Mouse (Mus musculus): ENCODE measurements around the gene Olfr1392.
A peak's percentile ranks its signal among the peaks of the same experiment; 100 is the strongest.
"Not testable (repeated sequence)": the region's sequence is repeated elsewhere in the genome, so short reads cannot be mapped to it uniquely, and the experiment has no call there.

Gene Olfr1392

DNA sequence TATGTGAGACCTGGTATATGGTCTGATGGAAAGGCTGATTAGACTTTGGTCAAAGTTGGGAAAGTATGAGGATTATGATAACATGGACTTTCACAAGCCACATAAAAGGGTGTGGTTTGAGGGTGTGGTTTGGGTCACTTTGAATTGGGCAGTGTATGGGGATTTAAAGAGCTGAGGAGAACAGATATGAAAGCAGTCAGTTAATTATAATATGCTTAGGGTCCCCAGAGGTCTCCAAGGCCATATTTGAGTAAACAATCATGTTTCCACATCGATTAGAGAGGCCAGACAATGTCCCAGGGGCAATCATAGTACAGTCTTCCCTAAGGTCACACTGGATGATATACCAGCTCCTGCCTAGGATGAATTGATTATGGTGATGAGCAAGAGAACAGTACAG lies at the start of gene Olfr1392:
TSS of gene Olfr1392 (plus strand) at position 301 of the 400 bp plus-strand sequence.
- DNase-seq (ENCODE audit: low spot score in 2 of 2), result not testable (repeated sequence)

DNA sequence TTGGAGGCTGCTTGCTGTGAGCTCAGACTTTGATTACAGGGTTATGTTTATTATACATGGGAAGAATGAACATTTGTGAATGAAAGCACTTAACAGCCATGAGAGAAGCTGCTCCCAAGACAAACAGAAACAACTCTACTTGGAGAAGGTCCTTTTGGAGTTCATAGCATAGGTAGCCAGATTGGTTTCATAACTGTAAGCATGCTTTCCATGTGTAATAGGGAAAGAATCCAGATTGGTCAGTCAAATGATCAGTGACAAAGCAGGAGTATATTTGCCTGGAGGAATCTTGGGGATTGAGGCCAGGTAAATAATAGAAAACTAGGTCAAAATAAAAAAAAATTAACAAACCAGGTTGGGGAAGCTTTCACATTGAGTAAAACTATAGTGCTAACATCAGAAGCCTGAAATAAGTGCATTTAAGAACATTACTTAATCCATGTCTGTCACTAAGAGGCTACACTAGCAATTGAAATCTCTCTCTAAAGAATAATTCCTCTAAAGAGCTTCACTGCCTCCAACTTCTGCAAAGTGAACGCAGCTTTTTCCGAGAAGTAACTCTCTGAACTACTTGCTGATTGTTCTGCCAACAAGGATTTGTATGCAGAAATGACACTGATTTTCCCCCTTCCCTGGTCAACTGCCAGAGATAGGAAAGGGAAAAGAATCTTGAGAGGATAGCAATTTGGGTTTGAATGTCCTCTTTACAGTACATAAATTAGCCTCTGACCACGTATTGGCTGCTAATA lies 49.4 kb upstream of the Olfr1392 start:
- no peak for DNase-seq (ENCODE audit: low spot score in 2 of 2)

DNA sequence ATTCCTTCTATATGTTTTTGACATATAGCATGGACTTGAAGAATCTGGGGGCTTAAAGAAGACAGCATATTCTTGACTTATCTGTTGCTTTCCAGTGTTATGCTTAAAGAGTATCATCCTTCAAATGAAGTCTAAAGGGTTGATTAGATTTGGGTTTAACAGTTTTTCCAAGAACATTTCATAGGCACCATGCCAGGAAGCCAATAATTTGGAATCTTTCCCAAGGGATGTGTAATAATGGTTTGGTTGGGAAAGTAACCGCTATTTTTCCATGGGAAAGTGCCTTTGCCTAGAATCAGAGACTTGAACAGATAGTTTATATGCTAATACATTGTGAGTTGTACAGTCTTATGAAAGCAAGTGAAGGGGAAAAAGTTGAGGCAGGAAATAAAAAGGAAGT lies 48.2 kb upstream of the Olfr1392 start:
- DNase-seq (ENCODE audit: low spot score in 2 of 2), result no peak

DNA sequence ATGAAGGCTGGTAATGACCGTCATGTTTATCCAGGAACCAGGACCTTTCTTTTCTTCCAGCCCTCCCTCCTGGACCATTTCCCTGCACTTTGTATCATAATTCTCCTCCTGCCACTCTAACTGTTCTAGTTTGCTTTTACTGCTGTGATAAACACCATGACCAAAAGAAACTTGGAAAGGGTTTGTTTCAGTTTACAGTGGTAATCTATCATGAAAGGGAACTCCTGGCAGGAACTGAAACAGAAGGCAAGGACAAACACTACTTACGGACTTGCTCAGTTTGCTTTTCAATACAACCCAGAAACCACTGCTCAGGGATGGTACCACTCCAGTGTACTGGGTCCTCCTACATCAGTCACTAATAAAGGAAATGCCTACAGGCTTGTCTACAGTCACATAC lies 47.5 kb upstream of the Olfr1392 start:
- no peak for DNase-seq (ENCODE audit: low spot score in 2 of 2)

DNA sequence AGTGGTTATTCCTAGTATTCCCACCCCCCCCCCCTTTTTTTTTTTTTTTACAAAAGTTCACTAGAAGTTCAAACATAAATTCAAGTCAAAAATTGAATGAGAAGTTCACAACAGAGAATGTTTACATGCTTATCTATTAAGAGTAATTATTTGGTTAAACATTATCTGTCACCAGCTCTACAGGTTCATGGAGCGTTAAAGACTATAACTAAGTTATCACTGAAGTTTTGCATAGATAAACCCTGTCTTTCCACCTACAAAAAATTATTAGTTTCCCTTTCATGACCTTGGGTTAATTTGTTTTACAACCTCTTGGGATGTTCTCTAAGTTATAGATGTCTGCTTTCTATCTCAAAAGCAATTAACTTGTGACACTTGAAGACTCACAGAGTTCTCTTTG lies 44.8 kb upstream of the Olfr1392 start:
- no peak for DNase-seq (ENCODE audit: low spot score in 2 of 2)

DNA sequence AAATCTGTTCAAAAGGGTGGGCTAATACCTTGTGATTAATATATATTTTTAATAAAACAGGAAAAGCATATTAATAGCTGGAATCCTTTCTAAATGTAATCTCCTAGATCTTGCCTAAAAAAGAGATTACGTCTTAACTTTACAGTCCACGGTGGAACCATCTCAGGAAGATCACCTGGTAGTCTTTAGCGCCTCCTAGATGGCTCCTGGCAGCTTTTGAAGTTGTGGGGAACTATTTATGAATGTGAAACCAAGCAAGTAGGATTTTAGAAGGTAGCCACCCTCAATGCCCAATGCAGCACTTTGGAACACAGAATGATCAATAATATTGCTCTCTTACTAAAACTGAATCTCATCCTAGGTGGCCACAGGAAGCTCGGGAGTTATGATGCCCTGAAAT lies 44.2 kb upstream of the Olfr1392 start:
- DNase-seq (ENCODE audit: low spot score in 2 of 2), result no peak

DNA sequence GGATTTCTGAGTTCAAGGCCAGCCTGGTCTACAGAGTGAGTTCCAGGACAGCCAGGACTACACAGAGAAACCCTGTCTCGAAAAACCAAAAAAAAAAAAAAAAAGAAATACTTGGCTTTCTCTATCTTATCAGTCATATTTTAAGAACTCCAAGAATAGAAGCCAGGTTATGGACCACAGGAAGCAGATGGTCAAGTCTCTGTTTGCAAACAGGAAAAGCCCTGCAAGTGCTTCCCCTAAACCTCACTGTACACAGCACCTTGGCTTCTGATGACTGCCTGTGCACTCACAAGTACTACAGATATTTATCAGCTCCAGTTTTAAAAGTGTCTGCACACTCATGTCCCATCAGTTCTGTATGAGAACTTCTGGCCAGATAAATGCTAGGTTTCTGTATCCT lies 43.6 kb upstream of the Olfr1392 start:
- no peak for DNase-seq (ENCODE audit: low spot score in 2 of 2)

DNA sequence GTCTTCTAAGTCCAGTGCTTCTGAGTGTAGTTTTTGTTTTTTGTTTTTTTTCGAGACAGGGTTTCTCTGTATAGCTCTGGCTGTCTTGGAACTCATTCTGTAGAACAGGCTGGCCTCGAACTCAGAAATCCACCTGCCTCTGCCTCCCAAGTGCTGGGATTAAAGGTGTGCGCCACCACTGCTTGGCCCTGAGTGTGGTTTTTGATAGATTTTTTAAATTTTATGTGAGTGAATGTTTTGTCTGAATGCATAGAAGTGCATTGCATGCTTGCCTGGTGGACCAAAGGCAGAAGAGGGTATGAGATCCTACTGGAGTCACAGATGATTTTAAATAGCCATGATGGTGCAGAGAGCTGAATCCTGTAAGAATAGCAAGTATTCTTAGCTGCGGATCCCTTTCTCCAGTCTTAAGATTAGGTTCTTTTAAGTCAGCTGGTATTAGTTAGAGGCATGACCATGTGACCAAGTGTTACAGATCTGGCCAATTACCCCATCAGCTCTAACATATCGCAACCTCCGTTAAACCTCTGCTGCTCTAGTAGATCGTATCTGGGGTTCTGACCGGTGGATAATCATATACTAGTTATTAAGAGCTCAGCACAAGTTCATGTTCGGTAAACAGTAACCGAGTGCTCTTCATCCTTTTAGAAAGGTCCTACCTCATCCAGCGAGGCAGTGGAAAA lies 42.0 kb upstream of the Olfr1392 start:
- no peak for DNase-seq (ENCODE audit: low spot score in 2 of 2)

DNA sequence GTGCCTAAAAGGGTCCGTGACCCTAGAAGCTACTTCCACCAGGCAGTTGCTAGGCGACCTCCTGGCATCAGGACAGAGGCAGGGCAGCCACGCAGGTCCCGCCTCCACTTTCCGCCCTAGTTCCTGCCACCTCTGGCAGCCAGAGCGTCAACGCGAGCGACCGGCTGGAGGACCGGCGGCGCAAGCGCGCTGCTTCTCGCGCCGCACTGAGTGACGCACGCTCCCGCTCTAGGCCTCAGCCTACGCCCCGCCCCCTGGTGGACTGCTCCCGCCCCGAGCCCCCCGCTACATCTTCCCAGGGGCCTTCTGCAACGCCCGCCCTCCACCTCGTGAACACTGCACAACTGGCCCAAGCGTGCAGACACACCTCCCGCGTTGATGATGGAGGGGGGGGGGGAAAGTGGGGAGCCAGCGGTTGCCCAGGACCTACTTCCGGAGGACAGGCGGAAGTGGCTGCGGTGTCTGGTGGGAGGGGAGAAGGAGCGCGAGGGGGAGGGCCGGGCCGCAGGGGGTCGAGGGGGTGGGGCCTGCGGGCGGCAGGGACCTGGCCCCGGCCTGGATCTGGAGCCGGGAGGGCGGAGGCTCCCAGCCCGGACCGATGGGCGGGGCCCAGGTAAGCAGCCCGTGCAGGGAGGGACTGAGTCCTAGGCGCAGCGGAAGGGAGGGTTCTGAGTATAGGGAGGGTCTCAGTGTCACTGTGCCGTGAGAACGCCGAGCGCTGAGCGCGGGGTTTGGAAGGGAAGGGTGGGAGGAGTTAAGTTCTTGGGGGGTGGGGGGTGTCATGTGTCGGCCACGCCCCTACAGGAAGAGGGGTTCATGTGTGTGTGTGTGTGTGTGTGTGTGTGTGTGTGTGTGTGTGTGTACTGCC lies 41.1 kb upstream of the Olfr1392 start, which contains the start of gene Mgat1:
TSS of gene Mgat1 (plus strand) at position 465 of the 868 bp plus-strand sequence.
- DNase-seq (ENCODE audit: low spot score in 2 of 2), result peak; percentile 90 to 96

DNA sequence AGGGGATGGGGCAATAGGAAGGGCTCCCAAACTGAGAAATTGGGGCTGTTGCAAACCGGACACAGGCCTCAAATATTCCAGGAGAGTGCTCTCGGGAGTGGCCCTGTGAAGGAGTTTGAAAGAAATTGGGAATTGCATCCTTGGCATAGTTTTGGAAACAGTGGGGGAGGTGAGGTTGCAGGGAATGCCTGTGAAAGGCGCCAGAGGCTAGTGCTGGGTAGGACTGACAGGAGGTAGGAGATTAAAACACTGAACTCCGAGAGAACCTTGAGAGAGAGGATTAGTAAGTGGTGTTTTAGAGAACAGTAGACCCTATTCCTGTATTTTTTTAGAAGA lies 40.5 kb upstream of the Olfr1392 start:
- no peak for DNase-seq (ENCODE audit: low spot score in 2 of 2)

DNA sequence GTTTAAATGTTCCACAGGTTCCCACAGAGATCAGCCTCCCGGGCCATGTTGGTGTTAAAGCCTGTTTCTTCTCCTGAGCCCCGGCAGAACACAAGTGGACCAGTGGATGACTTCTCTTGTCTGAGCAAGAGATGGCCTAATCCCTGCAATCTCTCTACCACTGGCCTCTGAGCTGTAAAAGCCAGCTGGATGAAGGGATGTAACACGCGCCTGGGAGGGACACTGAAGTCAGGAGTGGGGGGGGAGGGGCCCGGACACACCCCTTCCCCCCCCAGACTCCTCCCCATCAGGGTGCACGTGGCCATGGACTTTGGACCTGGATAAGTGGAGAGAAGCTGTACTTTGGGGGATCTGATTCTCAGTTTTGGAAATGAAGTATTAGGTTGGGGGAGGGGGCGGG lies 39.9 kb upstream of the Olfr1392 start:
- peak in 1 of 2 experiments; percentile 70 for DNase-seq (ENCODE audit: low spot score in 2 of 2)

DNA sequence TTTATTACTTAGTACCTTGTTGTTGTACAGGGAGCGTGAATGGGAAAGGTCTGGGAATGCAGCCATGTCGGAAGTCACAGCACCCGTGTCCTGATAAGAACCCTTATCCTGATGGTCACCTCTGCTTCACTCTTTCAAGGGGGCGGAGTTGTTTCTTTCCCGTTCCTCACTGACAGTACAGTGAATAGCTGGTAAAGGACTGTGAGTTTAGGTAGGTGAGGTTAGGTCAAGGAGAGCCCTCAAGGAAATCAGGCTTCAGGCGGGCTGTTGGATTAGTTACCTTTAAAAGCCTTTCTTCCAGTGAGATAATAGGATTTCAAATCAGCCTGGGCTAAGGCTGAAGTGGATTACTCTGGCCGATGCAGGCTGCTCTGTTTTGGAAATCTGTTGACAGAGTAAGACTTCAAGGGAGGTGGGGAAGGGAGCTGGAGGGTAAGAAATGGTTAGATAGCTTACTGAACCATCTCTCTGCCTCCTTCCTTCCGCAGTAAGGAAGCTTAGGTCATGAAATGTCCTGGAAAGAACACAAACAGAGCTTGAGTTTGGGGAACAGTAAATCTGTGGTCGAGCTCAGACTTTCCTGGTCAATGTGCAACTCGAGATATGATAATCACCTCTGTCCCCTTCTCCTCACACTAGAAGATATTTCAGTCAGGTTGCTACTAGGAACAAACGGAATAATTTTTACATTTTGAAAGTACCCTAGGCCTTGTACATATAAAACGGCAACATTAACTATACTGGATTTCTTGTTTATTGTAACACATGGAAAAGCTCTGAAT lies 39.3 kb upstream of the Olfr1392 start:
- DNase-seq (ENCODE audit: low spot score in 2 of 2), result no peak

DNA sequence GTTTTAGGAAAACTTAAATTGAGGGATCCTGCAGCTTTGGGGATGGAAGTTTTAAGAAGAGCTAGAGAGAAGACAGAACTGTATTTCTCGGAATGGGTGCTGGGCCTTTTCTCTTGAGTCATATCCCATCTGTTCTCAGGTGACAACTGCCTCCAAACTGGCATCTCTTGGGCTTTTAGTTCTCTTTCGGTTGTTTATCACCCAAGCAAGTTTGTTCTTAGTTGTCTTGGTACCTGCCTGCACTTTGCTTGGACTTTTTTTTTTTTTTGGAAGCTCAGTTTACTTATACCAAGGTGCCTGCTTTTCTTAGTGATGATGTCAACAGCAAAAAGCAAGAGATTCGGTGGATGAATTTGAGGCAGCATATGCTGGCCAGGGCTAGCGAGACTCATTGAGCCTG lies 38.6 kb upstream of the Olfr1392 start:
- no peak for DNase-seq (ENCODE audit: low spot score in 2 of 2)

DNA sequence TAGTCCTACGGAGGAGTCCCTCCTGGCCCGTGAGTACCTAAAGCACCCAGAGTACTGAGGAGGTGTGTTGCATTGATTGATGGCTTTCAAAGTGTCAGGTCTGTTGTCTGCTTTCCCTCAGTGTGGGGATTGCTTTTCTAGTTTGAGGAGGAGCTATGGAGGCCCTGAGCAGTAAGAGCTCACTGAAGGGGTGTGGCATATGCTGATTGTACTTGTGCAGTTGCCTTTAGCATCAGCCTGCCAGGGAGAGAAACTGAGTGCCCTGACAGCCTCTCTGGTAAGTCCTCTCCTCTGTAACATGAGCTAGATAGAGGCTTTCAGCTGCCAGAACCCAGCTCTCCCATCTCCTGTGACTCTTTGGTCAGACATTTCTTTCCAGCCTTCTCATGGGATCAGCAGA lies 37.8 kb upstream of the Olfr1392 start:
- DNase-seq (ENCODE audit: low spot score in 2 of 2), result peak in 1 of 2 experiments; percentile 36

DNA sequence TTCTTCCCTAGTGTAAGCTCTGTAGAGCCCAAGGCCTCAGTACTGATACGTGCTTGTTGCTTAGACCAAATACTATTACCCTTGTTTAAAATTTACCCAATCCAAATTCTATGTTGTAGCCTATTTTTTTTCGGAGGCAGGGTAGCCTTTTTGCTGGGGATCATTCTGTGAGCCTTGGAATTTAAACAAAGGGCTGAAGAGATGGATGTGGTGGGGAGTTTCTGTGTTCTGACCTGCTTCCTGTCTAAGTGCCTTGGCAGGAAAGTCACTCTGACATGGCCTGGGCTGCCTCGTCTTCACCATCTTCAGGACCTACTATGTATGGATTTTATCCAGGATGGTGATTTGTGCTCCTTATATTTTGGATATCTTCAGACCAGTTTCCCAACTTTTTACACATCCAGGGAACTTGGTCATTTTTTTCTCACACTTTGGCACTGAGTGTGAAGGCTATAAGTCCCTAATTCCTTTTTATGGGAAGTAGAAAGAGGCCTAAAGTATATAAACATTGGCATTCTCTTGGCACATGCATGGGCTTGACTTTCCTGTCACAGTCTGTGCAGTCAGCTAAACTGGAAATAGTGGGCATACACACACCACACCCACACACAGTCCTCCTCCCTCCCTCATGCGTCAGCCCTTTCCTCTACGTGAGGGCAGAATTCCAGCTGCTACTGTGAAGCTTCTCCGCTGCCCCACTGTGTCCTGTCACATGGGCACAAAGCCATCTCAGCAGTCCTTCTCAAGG lies 36.7 kb upstream of the Olfr1392 start:
- DNase-seq (ENCODE audit: low spot score in 2 of 2), result peak in 1 of 2 experiments; percentile 32

DNA sequence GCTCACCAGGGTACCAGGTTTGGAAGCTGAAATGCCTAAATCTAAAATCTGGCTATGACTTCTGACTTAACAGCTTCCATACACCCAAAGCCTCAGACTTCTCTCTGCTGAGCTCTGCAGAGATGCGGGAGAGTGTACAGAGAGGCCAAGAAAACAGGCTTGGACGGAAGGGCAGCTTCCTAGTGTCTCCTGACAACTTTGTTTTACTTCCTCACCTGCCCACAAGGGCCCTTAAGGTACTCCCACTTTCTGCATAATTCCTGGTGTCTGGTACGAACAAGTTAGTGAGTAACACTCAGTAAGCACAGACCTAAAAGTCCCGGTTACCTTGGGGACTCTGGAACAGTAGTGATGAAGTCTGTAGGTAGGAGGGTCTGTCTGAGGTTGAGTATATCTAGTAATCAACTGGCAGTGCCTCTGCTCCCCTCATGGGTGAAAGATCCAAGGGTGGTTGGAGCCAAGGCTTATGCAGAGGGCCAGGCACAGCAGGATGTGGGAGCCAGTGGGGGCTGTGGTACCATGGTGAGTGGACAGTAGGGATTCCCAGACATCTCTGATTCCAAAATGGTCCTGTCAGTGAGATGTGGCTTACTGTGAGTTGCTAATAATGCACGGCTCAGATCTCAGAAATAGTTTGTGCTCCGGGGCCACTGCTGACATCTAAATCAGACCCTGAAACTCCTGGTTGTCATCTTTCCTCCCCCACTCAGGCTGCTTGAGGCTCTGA lies 35.9 kb upstream of the Olfr1392 start:
- DNase-seq (ENCODE audit: low spot score in 2 of 2), result no peak

DNA sequence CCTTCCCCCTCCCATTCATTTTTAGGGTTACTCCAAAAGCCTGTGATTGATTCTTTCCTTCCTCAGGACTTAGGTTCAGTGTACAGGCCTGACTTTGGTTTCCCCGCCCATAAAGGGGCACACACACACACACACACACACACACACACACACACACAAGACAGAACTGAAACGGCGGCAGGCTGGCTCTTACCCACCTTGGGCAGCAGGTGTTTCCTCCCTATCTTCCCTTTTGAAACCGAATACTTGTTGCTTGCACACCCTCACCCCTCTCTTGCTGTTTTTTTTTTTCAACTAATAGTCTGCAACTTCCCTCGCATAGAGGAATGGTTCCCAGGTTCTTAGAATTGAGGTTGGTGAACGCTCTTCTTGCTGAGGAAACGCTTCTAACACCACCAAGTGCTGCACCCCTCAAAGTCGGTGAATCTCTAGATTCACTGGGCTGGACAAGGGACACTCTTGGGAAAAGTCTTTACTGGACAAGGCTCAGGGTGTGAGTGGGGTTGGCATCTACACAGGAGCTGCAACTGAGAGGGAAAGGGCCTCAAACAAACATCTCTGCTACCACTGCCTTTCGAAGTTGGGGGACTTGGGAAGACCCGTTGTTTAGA lies 35.2 kb upstream of the Olfr1392 start:
- DNase-seq (ENCODE audit: low spot score in 2 of 2), result peak; percentile 68 to 80

DNA sequence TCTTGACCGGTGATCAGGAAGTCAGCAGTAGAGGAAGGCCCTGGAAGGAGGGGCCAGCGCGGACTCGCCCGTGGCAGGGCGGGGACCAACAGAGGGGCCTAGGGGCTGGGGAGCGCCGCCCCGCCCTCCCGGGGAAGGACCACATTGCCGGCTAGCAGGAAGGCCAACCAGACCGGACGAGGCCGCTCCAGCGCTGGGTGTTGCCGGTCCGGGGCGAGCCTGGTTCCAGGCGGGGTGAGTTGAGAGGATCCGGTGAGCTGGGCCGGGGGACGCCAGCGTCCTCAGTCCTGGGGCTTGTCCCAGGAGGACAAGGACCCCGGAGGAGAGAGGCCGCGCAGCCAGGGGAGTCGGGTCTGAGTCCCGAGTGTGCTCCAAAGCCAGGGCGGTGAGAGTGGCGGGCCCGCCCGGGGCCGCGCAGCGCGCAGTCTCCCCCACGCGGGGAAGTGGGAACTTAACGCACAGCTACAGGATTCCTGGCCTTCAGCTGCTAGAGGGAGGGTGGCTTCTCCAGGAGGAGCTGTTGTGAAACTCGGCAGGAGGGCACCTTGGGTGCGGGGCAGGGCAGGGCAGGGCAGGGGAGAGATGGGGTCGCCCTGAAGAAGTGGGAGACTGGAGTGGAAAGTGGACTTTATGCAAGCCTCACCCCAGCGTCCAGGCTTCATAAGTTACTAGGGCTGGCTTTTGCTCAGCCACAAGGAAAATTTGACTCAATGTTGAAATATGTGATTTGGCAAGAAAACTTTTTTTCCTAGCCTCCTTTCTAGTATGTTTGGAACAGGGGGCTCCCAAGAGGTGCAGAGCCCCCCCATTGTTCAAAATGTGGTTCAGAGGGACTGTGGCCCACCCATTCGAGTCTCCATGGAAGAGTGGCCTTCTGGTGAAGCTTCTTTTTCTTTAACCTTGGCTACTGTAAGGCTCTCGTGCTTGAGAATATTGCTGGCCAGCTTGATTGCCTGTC lies 34.4 kb upstream of the Olfr1392 start:
- DNase-seq (ENCODE audit: low spot score in 2 of 2), result peak; percentile 90 to 94

DNA sequence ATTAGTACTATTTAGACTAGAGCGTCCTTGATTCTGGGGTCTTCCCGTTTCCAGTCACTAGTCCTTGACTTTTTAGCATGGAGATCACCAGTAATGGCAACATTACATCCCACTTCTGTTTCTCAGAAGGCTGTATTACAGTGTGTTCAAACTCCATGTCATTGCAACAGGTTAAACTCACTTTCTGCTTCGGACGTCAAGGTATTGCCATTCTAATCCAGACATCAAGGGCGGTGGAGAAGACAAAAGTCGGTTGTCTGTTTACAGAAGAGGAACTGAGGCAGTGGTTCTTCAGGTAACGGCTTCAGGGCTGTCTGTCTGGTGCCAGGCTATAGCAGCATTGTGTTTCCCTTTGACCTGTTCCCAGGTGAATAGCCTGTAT lies 33.7 kb upstream of the Olfr1392 start:
- DNase-seq (ENCODE audit: low spot score in 2 of 2), result no peak
